Comparison of ENCODE assay signal across 23 mouse cellular contexts in the genomic region with DNA sequence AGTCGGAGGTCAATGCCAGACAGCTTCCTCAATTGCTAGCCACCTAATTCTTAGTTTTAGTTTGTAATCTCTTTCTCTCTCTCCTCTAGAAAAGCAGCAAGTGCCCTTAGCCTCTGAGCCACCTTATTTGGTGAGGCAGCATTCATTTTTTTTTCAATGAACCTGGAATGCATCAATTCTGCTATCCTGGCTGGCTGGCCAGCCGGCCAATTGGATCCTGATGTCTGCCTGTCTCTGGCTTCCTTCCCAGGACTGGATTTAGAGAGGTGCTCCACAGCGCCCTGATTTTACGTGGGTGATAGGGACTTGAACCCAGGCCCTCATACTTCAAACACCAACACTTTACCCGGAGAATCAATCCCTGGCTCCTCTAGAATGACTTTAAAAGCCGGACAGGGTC. TPM values are rescaled to one million over a fixed set of nuclear protein-coding genes. Genes with fewer than 3 reads are reported as not detected.
DNase-seq lines count a peak whose midpoint lies in the region; ATAC-seq and TF ChIP-seq lines count a peak whose summit lies in the region.
"Had no signal": no experiment of that assay in that cellular context is flagged by ENCODE, and none has a peak within 500 bp of the region (broad histone marks: within the 10 kb centered on the region; RNA-seq: fewer than 3 reads in every experiment).

No protein-coding gene starts in this region.

- ATAC-seq in lung, embryonic 16.5 days (ENCODE audit: low read depth), result no peak
- ATAC-seq in embryonic facial prominence, embryonic 12.5 days (ENCODE audit: insufficient number of reproducible peaks, insufficient read depth, low FRiP score, low TSS enrichment), result no peak
- no peak for ATAC-seq in limb, embryonic 15.5 days (ENCODE audit: insufficient number of reproducible peaks, low FRiP score, low TSS enrichment, low read depth)
- ATAC-seq: forebrain, embryonic 16.5 days; intestine, postnatal 0 days; liver, postnatal 0 days; midbrain, embryonic 13.5 days had no signal

- no peak for TF ChIP-seq POLR2A in lung, adult 2 months (IDR thresholded peaks at IDR 0.05; ENCODE audit: borderline replicate concordance, extremely low read depth, low read depth, low read length)

- no peak overlapping the region for H3K9ac ChIP-seq in lung, embryonic 16.5 days (ENCODE audit: low read length)
- H3K9ac ChIP-seq in embryonic facial prominence, embryonic 12.5 days, result no peak overlapping the region
- no peak overlapping the region for H3K9ac ChIP-seq in limb, embryonic 15.5 days
- H3K9ac ChIP-seq: heart, embryonic 13.5 days; kidney, embryonic 15.5 days; liver, postnatal 0 days; midbrain, embryonic 13.5 days had no signal

- peak overlapping the region; percentile 63; the same call in 1 of the 2 replicates for H3K27ac ChIP-seq in lung, embryonic 16.5 days (ENCODE audit: low read length)
- H3K27ac ChIP-seq in embryonic facial prominence, embryonic 12.5 days, result peak overlapping the region; percentile 73; the same call in 1 of the 2 replicates
- peak overlapping the region; percentile 57 for H3K27ac ChIP-seq in limb, embryonic 15.5 days
- H3K27ac ChIP-seq: heart, embryonic 13.5 days; kidney, embryonic 15.5 days; midbrain, embryonic 13.5 days had no signal

- H3K4me2 ChIP-seq in lung, embryonic 16.5 days (ENCODE audit: low read depth, low read length), result no peak overlapping the region
- no peak overlapping the region for H3K4me2 ChIP-seq in embryonic facial prominence, embryonic 12.5 days (replicated peaks)
- H3K4me2 ChIP-seq in limb, embryonic 15.5 days, result no peak overlapping the region
- H3K4me2 ChIP-seq: heart, embryonic 13.5 days; kidney, embryonic 15.5 days; liver, embryonic 11.5 days; midbrain, embryonic 13.5 days had no signal

- peaks cover 13% of the 10 kb centered on the region; the same call in 1 of the 2 replicates for H3K4me1 ChIP-seq in lung, embryonic 16.5 days (replicated peaks; ENCODE audit: control insufficient read depth, insufficient read depth, low read length)
- peaks cover 4% of the 10 kb centered on the region; the same call in 1 of the 2 replicates for H3K4me1 ChIP-seq in lung, adult 2 months (ENCODE audit: control insufficient read depth, insufficient read depth, low read length)
- peaks cover 11% of the 10 kb centered on the region for H3K4me1 ChIP-seq in embryonic facial prominence, embryonic 12.5 days
- peaks cover 25% of the 10 kb centered on the region for H3K4me1 ChIP-seq in limb, embryonic 15.5 days

- DNase-seq in cerebellum, postnatal 10 days, result peak; percentile 54 to 62
- DNase-seq in cerebellum, adult 9-11 months, result no peak
- no peak for DNase-seq in lung, adult 2 months
- no peak for DNase-seq in spleen, postnatal 14 days (ENCODE audit: low spot score in 2 of 2)
- DNase-seq: adrenal gland, postnatal 25 days; cerebellum, adult 8-10 months; gastrocnemius, postnatal 10 days; heart, adult 11 months; heart, postnatal 14 days; kidney, postnatal 36 days; layer of hippocampus, postnatal 36 days; liver, postnatal 0 days; thymus, postnatal 14 days had no signal

- no peaks in the 10 kb centered on the region for H3K27me3 ChIP-seq in lung, embryonic 16.5 days (ENCODE audit: control insufficient read depth, insufficient read depth, low read depth, low read length)
- no peaks in the 10 kb centered on the region for H3K27me3 ChIP-seq in embryonic facial prominence, embryonic 12.5 days
- H3K27me3 ChIP-seq in limb, embryonic 15.5 days, result no peaks in the 10 kb centered on the region
- H3K27me3 ChIP-seq: heart, embryonic 13.5 days; kidney, embryonic 15.5 days; midbrain, embryonic 13.5 days had no signal

- WGBS in lung, embryonic 16.5 days, result 43% methylated on average over 6 of the region's 6 CpGs
- 50% methylated on average over 6 of the region's 6 CpGs for WGBS in lung, adult 2 months
- WGBS in embryonic facial prominence, embryonic 12.5 days, result 57% methylated on average over 6 of the region's 6 CpGs
- 40% methylated on average over 5 of the region's 6 CpGs for WGBS in limb, embryonic 15.5 days

- no peaks in the 10 kb centered on the region for H3K9me3 ChIP-seq in lung, embryonic 16.5 days (ENCODE audit: control insufficient read depth, low read length)
- no peaks in the 10 kb centered on the region for H3K9me3 ChIP-seq in embryonic facial prominence, embryonic 12.5 days
- H3K9me3 ChIP-seq in limb, embryonic 15.5 days, result no peaks in the 10 kb centered on the region
- H3K9me3 ChIP-seq: heart, embryonic 13.5 days; kidney, embryonic 15.5 days; megakaryocyte, embryonic 14.5 days; midbrain, embryonic 13.5 days had no signal

- no peak overlapping the region for H3K4me3 ChIP-seq in lung, embryonic 16.5 days (ENCODE audit: low read length)
- no peak overlapping the region for H3K4me3 ChIP-seq in lung, adult 2 months (replicated peaks; ENCODE audit: extremely low read depth, low read depth, low read length)
- no peak overlapping the region for H3K4me3 ChIP-seq in embryonic facial prominence, embryonic 12.5 days
- no peak overlapping the region for H3K4me3 ChIP-seq in limb, embryonic 15.5 days
- H3K4me3 ChIP-seq: heart, embryonic 13.5 days; kidney, embryonic 15.5 days; megakaryocyte, embryonic 14.5 days; midbrain, embryonic 13.5 days had no signal

- no peaks in the 10 kb centered on the region for H3K36me3 ChIP-seq in lung, embryonic 16.5 days (ENCODE audit: control insufficient read depth, insufficient read depth, low read length)
- no peaks in the 10 kb centered on the region for H3K36me3 ChIP-seq in embryonic facial prominence, embryonic 12.5 days
- no peaks in the 10 kb centered on the region for H3K36me3 ChIP-seq in limb, embryonic 15.5 days
- H3K36me3 ChIP-seq: heart, embryonic 13.5 days; kidney, embryonic 15.5 days; midbrain, embryonic 13.5 days had no signal

- no peak for TF ChIP-seq CTCF in lung, adult 2 months (IDR thresholded peaks at IDR 0.05; ENCODE audit: insufficient read depth, low read length)

RNA-seq across cellular contexts. Expression of a gene that starts 10.6 kb away (rescaled TPM):
- polyA plus RNA-seq in lung, embryonic 16.5 days (2015; fragmentation: Nextera tagmentation; extraction: Ambion mirVana), result 73.3 and 73.4 TPM in 2 replicates
- polyA plus RNA-seq in lung, adult 2 months (2012; rRNA removed), result 66.9 and 78.4 TPM in 2 replicates
- 49.8 and 51.9 TPM in 2 replicates for polyA plus RNA-seq in embryonic facial prominence, embryonic 12.5 days (2016; fragmentation: Nextera tagmentation; extraction: Ambion mirVana)
- 66.1 and 68.2 TPM in 2 replicates for polyA plus RNA-seq in limb, embryonic 15.5 days (2015; fragmentation: Nextera tagmentation; extraction: Ambion mirVana)

RNA-seq across cellular contexts. Expression of a gene that starts 12.3 kb away (rescaled TPM):
- polyA plus RNA-seq in lung, embryonic 16.5 days (2015; fragmentation: Nextera tagmentation; extraction: Ambion mirVana), result 328 and 355 TPM in 2 replicates
- 333 and 552 TPM in 2 replicates for polyA plus RNA-seq in lung, adult 2 months (2012; rRNA removed)
- polyA plus RNA-seq in embryonic facial prominence, embryonic 12.5 days (2016; fragmentation: Nextera tagmentation; extraction: Ambion mirVana), result 14.8 and 20.5 TPM in 2 replicates
- 26.0 and 27.2 TPM in 2 replicates for polyA plus RNA-seq in limb, embryonic 15.5 days (2015; fragmentation: Nextera tagmentation; extraction: Ambion mirVana)

RNA-seq across cellular contexts. Expression of a gene that starts 24.9 kb away (rescaled TPM):
- polyA plus RNA-seq in lung, embryonic 16.5 days (2015; fragmentation: Nextera tagmentation; extraction: Ambion mirVana), result 11.8 and 12.4 TPM in 2 replicates
- polyA plus RNA-seq in lung, adult 2 months (2012; rRNA removed), result 10.6 and 11.7 TPM in 2 replicates
- polyA plus RNA-seq in embryonic facial prominence, embryonic 12.5 days (2016; fragmentation: Nextera tagmentation; extraction: Ambion mirVana), result 20.4 and 20.7 TPM in 2 replicates
- polyA plus RNA-seq in limb, embryonic 15.5 days (2015; fragmentation: Nextera tagmentation; extraction: Ambion mirVana), result 9.9 and 11.3 TPM in 2 replicates

RNA-seq across cellular contexts. Expression of a gene that starts 51.6 kb away (rescaled TPM):
- polyA plus RNA-seq in lung, embryonic 16.5 days (2015; fragmentation: Nextera tagmentation; extraction: Ambion mirVana), result 33.0 and 33.1 TPM in 2 replicates
- polyA plus RNA-seq in lung, adult 2 months (2012; rRNA removed), result 9.2 and 18.9 TPM in 2 replicates
- 11.8 and 14.6 TPM in 2 replicates for polyA plus RNA-seq in embryonic facial prominence, embryonic 12.5 days (2016; fragmentation: Nextera tagmentation; extraction: Ambion mirVana)
- polyA plus RNA-seq in limb, embryonic 15.5 days (2015; fragmentation: Nextera tagmentation; extraction: Ambion mirVana), result 46.3 and 68.0 TPM in 2 replicates
- polyA plus RNA-seq: forebrain, embryonic 16.5 days; midbrain, embryonic 13.5 days had no signal

Comparison
In these comparisons a context has a peak if more than half of its experiments do, and no peak if none do; other contexts are left out.
1. DNase-seq: peak in cerebellum, postnatal 10 days (2 of 2); none in cerebellum, adult 9-11 months (single experiment), lung, adult 2 months (single experiment) and spleen, postnatal 14 days (0 of 2).
2. RNA of a gene that starts 12.3 kb away (polyA plus RNA-seq): 333 to 552 TPM in lung, adult 2 months and 328 to 355 TPM in lung, embryonic 16.5 days; 26.0 to 27.2 TPM in limb, embryonic 15.5 days and 14.8 to 20.5 TPM in embryonic facial prominence, embryonic 12.5 days; every median in the first group is over 10 times any median in the second.
3. Peak in every context shown above with its lines, with median percentiles within 50 percentile points of each other: H3K27ac ChIP-seq.